Mouse (Mus musculus) CH12.LX (cell line): ENCODE results near the gene Slc47a2. TPM values are rescaled to one million over a fixed set of nuclear protein-coding genes. Genes with fewer than 3 reads are reported as not detected.

Source experiments
- DNase-seq: peaks from one replicate; pipeline ENCODE4 v3.0.0-alpha.2; 2013; ENCODE audit errors: extremely low read depth
- H3K27ac ChIP-seq: 2 replicates; pipeline ENCODE4 v1.5.1; 2012; ENCODE audit warnings: low read depth, mild to moderate bottlenecking, control low read depth, moderate library complexity; ENCODE audit not compliant: insufficient read depth
- H3K27me3 ChIP-seq: replicated peaks from 2 replicates; pipeline ENCODE3; 2012; ENCODE audit warnings: inconsistent platforms
- H3K36me3 ChIP-seq, 2 experiments: replicated peaks in 1 of 2; 2 replicates each; pipeline versions ENCODE3 to v1.6.1; 2012; ENCODE audit warnings: inconsistent platforms in 1 of 2, low read length in 1 of 2, mild to moderate bottlenecking in 1 of 2, mixed read lengths in 1 of 2, moderate library complexity in 1 of 2; ENCODE audit not compliant: control insufficient read depth in 1 of 2, insufficient read depth in 1 of 2
- H3K4me1 ChIP-seq, 2 experiments: 2 replicates each; pipeline ENCODE4 v1.6.1; 2012; ENCODE audit warnings: inconsistent platforms in 1 of 2, moderate library complexity in 1 of 2; ENCODE audit not compliant: insufficient read depth in 2 of 2, control insufficient read depth in 1 of 2
- H3K4me2 ChIP-seq: 2 replicates; pipeline ENCODE4 v1.6.1; 2012; ENCODE audit warnings: low read depth, mild to moderate bottlenecking, control low read depth; ENCODE audit not compliant: poor library complexity, insufficient read depth, severe bottlenecking
- H3K4me3 ChIP-seq, 3 experiments: fragments of 150-350 bp in 1 of 3; sonication (generic) in 1 of 3; replicated peaks in 1 of 3; 2 replicates each; pipeline versions ENCODE3 to v1.5.1; 2011 to 2012; ENCODE audit warnings: low read depth in 2 of 3, low read length in 2 of 3, mild to moderate bottlenecking in 2 of 3, moderate library complexity in 2 of 3, control low read depth in 1 of 3, improper control_type of control experiment in 1 of 3, inconsistent platforms in 1 of 3, mixed read lengths in 1 of 3; ENCODE audit not compliant: poor library complexity in 1 of 3
- H3K79me2 ChIP-seq: replicated peaks from 2 replicates; pipeline ENCODE4 v1.6.1; 2012; ENCODE audit warnings: mild to moderate bottlenecking, moderate library complexity; ENCODE audit not compliant: control insufficient read depth, poor library complexity, insufficient read depth, severe bottlenecking; ENCODE audit errors: extremely low read depth
- H3K9ac ChIP-seq: 2 replicates; pipeline ENCODE4 v1.6.1; 2012; ENCODE audit warnings: low read depth, mild to moderate bottlenecking, control low read depth, moderate library complexity; ENCODE audit not compliant: insufficient read depth
- H3K9me3 ChIP-seq: replicated peaks from 2 replicates; pipeline ENCODE3; 2012; ENCODE audit warnings: low read length, inconsistent platforms, mixed read lengths
- BHLHE40 ChIP-seq: IDR thresholded peaks from 2 replicates; pipeline ENCODE4 v1.6.1; 2011; ENCODE audit warnings: mild to moderate bottlenecking, low read depth, low read length, improper control_type of control experiment
- ELF1 ChIP-seq: IDR thresholded peaks from 2 replicates; pipeline ENCODE4 v1.6.1; 2014; ENCODE audit warnings: low read depth, mild to moderate bottlenecking, inconsistent platforms, low read length, improper control_type of control experiment
- ETS1 ChIP-seq: conservative IDR thresholded peaks from 2 replicates; pipeline ENCODE4 v1.6.1; 2012; ENCODE audit warnings: low read depth, mild to moderate bottlenecking, inconsistent platforms, low read length, improper control_type of control experiment, moderate library complexity
- IRF4 ChIP-seq: IDR thresholded peaks from 2 replicates; pipeline ENCODE4 v1.6.1; 2014; ENCODE audit warnings: low read depth, mild to moderate bottlenecking, inconsistent platforms, low read length, improper control_type of control experiment
- JUN ChIP-seq: IDR thresholded peaks from 2 replicates; pipeline ENCODE4 v1.6.1; 2011; ENCODE audit warnings: low read depth, mild to moderate bottlenecking, low read length, improper control_type of control experiment, moderate library complexity; ENCODE audit not compliant: insufficient read depth
- KAT2A ChIP-seq: IDR thresholded peaks from 2 replicates; pipeline ENCODE4 v1.6.1; 2012; ENCODE audit warnings: low read length, improper control_type of control experiment, inconsistent platforms; ENCODE audit not compliant: insufficient replicate concordance
- MAFK ChIP-seq: IDR thresholded peaks from 2 replicates; pipeline ENCODE4 v1.6.1; 2011; ENCODE audit warnings: low read length, improper control_type of control experiment; ENCODE audit not compliant: insufficient replicate concordance
- MXI1 ChIP-seq: IDR thresholded peaks from 2 replicates; pipeline ENCODE4 v1.6.1; 2011; ENCODE audit warnings: mild to moderate bottlenecking, low read depth, low read length, improper control_type of control experiment
- MYC ChIP-seq: IDR thresholded peaks from 2 replicates; pipeline ENCODE4 v1.6.1; 2011; ENCODE audit warnings: low read depth, mild to moderate bottlenecking, improper control_type of control experiment, low read length
- NRF1 ChIP-seq: IDR thresholded peaks from 2 replicates; pipeline ENCODE4 v1.6.1; 2014; ENCODE audit warnings: low read depth, mild to moderate bottlenecking, inconsistent platforms, low read length, improper control_type of control experiment, moderate library complexity
- PAX5 ChIP-seq: IDR thresholded peaks from 2 replicates; pipeline ENCODE4 v1.6.1; 2012; ENCODE audit warnings: low read length, inconsistent platforms, mixed read lengths
- RCOR1 ChIP-seq: conservative IDR thresholded peaks from 2 replicates; pipeline ENCODE4 v1.6.1; 2012; ENCODE audit warnings: low read depth, mild to moderate bottlenecking, inconsistent platforms, low read length, improper control_type of control experiment
- SIN3A ChIP-seq: IDR thresholded peaks from 2 replicates; pipeline ENCODE4 v1.6.1; 2012; ENCODE audit warnings: low read length, improper control_type of control experiment, inconsistent platforms
- TBP ChIP-seq: conservative IDR thresholded peaks from 2 replicates; pipeline ENCODE4 v1.6.1; 2011; ENCODE audit warnings: low read depth, low read length, improper control_type of control experiment
- TCF12 ChIP-seq: IDR thresholded peaks from 2 replicates; pipeline ENCODE4 v1.6.1; 2014; ENCODE audit warnings: low read depth, mild to moderate bottlenecking, inconsistent platforms, low read length, improper control_type of control experiment
- USF1 ChIP-seq: IDR thresholded peaks from 2 replicates; pipeline ENCODE4 v1.6.1; 2014; ENCODE audit warnings: low read depth, mild to moderate bottlenecking, inconsistent platforms, low read length, improper control_type of control experiment
- USF2 ChIP-seq: conservative IDR thresholded peaks from 2 replicates; pipeline ENCODE4 v1.6.1; 2011; ENCODE audit warnings: low read depth, low read length, improper control_type of control experiment
- ZC3H11A ChIP-seq: IDR thresholded peaks from 2 replicates; pipeline ENCODE4 v1.6.1; 2012; ENCODE audit warnings: low read depth, mild to moderate bottlenecking, inconsistent platforms, low read length, improper control_type of control experiment
- ZMIZ1 ChIP-seq: IDR thresholded peaks from 2 replicates; pipeline ENCODE4 v1.6.1; 2012; ENCODE audit warnings: low read depth, mild to moderate bottlenecking, inconsistent platforms, low read length, improper control_type of control experiment
- ZNF384 ChIP-seq: IDR thresholded peaks from 2 replicates; pipeline ENCODE4 v1.6.1; 2012; ENCODE audit warnings: low read depth, low read length, improper control_type of control experiment, inconsistent platforms
- dilution Hi-C: fragments of 300-500 bp; cut with MboI; formaldehyde crosslinking; loops from 2 replicates; pipeline ENCODE4 v1.14.3; 2020; ENCODE audit warnings: low sequenced_read_pairs; ENCODE audit not compliant: extremely low pct_unique_long_range_greater_than_20kb, extremely low pct_ligation_motif_present
- in situ Hi-C: fragments of 300-500 bp; cut with MboI; formaldehyde crosslinking; loops from 3 replicates; pipeline ENCODE4 v1.14.3; 2019; ENCODE audit warnings: low sequenced_read_pairs, low pct_ligation_motif_present, low pct_unique_long_range_greater_than_20kb, mixed read lengths
- polyA plus RNA-seq: library from polyadenylated mRNA; unstranded; fragments of >175 nt; gene quantifications from 2 replicates; pipeline ENCODE4 v1.2.1, GENCODE M21; 2012; ENCODE audit warnings: low read depth; ENCODE audit not compliant: insufficient read length
- total RNA-seq, 2 experiments: library from RNA; depleted of rRNA; stranded (reverse); fragments of 300-350 nt in 1 of 2; fragments of >200 nt in 1 of 2; gene quantifications; 2 replicates each; pipeline ENCODE4 v1.2.3; 2012 to 2014

Gene Slc47a2
- total and polyA plus RNA-seq, 3 experiments: 0.08 to 0.68 (median 0.39) TPM

DNA sequence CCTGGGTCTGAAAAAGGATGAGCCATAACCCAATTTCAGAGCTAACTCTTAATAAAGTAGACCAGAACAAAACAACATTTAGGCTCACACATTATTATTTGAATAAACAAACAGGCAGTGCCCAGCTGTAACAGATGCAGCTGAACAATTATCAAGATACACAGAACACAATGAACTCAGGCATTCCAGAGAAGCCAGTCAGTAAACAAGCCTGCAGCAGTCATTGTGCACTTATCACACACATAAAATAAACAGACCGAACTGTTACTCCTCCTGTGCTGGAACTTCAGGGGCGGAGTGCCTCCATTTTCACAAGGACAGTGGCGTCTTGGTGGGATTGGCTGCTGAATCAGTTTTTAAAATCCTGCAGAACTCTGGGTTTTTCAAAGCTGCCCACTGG, 48.2 kb downstream of the Slc47a2 start:
- dilution Hi-C loops (no loop called here), in situ Hi-C loops (no loop called here)
- Histone ChIP-seq H3K9ac (no peak overlapping the region), H3K79me2 (no peaks in the 10 kb centered on the region), H3K4me1 (peaks cover 3 to 19% of the 10 kb centered on the region in 2 experiments; a peak in 3 of 4 replicates), H3K27ac (no peak overlapping the region), H3K9me3 (peaks cover 3% of the 10 kb centered on the region), H3K4me3 (no peak overlapping the region), H3K27me3 (no peaks in the 10 kb centered on the region), H3K36me3 (no peaks in the 10 kb centered on the region), H3K4me2 (no peak overlapping the region)
- TF ChIP-seq BHLHE40 (no peak), MYC (no peak), SIN3A (no peak), USF2 (no peak), MXI1 (no peak), RCOR1 (no peak), JUN (no peak), TBP (no peak), ELF1 (no peak), ZNF384 (no peak), ZMIZ1 (no peak), ZC3H11A (no peak), IRF4 (no peak), ETS1 (no peak), PAX5 (no peak)
- DNase-seq: no peak

GRCm38 (mm10) chr11:61293251-61293650, 49.4 kb downstream of the Slc47a2 start:
- DNase-seq: no peak
- H3K79me2 ChIP-seq: no peaks in the 10 kb centered on the region
- no peak overlapping the region for H3K27ac ChIP-seq
- H3K4me3 ChIP-seq: no peak overlapping the region
- TF ChIP-seq NRF1: no peak
- TF ChIP-seq TCF12: no peak
- TF ChIP-seq KAT2A: no peak
- TF ChIP-seq USF2: no peak
- no peak for TF ChIP-seq MAFK
- TF ChIP-seq ZMIZ1: no peak
- TF ChIP-seq USF1: no peak
- TF ChIP-seq BHLHE40: no peak
- TF ChIP-seq, all 38 proteins: peak for 0
- Histone ChIP-seq H3K27me3 (no peaks in the 10 kb centered on the region), H3K4me1 (peaks cover 3 to 13% of the 10 kb centered on the region in 2 experiments; a peak in 3 of 4 replicates), H3K9me3 (peaks cover 5% of the 10 kb centered on the region), H3K36me3 (no peaks in the 10 kb centered on the region), H3K9ac (no peak overlapping the region), H3K4me2 (no peak overlapping the region)
- dilution Hi-C loops (no loop called here), in situ Hi-C loops (no loop called here)
